Mouse (Mus musculus) hindbrain, embryonic 13.5 days (tissue): ENCODE results near the gene Phf23. TPM values are rescaled to one million over a fixed set of nuclear protein-coding genes. Genes with fewer than 3 reads are reported as not detected.
A peak's percentile ranks its signal among the peaks of the same experiment; 100 is the strongest.

Experiments
- ATAC-seq: fragments of 200-750 bp; cut with Nextera tagmentation; 2 replicates; pipeline ENCODE4 v1.8.0; 2017; ENCODE audit warnings: moderate TSS enrichment; ENCODE audit not compliant: low FRiP score
- H3K27ac ChIP-seq: fragments of 300-500 bp; sonication (generic); 2 replicates; pipeline ENCODE4 v1.5.1; 2015; ENCODE audit warnings: inconsistent platforms, mild to moderate bottlenecking, moderate library complexity
- H3K27me3 ChIP-seq: fragments of 300-500 bp; sonication (generic); 2 replicates; pipeline ENCODE4 v1.6.1; 2015; ENCODE audit warnings: mild to moderate bottlenecking, inconsistent platforms
- H3K36me3 ChIP-seq: fragments of 300-500 bp; sonication (generic); 2 replicates; pipeline ENCODE4 v1.6.1; 2015; ENCODE audit warnings: mild to moderate bottlenecking, inconsistent platforms
- H3K4me1 ChIP-seq: fragments of 300-500 bp; sonication (generic); replicated peaks from 2 replicates; pipeline ENCODE4 v1.6.1; 2015; ENCODE audit warnings: inconsistent platforms
- H3K4me2 ChIP-seq: fragments of 300-500 bp; sonication (generic); 2 replicates; pipeline ENCODE4 v1.6.1; 2015; ENCODE audit warnings: inconsistent platforms, mild to moderate bottlenecking, moderate library complexity
- H3K4me3 ChIP-seq: fragments of 300-500 bp; sonication (generic); 2 replicates; pipeline ENCODE4 v1.5.1; 2015; ENCODE audit warnings: mild to moderate bottlenecking, inconsistent platforms
- H3K9ac ChIP-seq: fragments of 300-500 bp; sonication (generic); 2 replicates; pipeline ENCODE4 v1.6.1; 2015; ENCODE audit warnings: mild to moderate bottlenecking, inconsistent platforms
- H3K9me3 ChIP-seq: fragments of 300-500 bp; sonication (generic); 2 replicates; pipeline ENCODE4 v1.6.1; 2016; ENCODE audit warnings: inconsistent platforms
- WGBS: fragments of 180-500 bp; shearing (Covaris S2); methylation state at CpG from one replicate; pipeline ENCODE4 v1.1.7; 2015; 5-methylcytosine and 5-hydroxymethylcytosine counted together
- polyA plus RNA-seq: library from polyadenylated mRNA; unstranded; fragments of >200 nt; fragmentation: Nextera tagmentation; extraction: Ambion mirVana; gene quantifications from 2 replicates; pipeline ENCODE4 v1.2.1, GENCODE M21; 2015

Gene Phf23
- polyA plus RNA-seq, 1 experiment from 2014 or later = 74.8 TPM

DNA sequence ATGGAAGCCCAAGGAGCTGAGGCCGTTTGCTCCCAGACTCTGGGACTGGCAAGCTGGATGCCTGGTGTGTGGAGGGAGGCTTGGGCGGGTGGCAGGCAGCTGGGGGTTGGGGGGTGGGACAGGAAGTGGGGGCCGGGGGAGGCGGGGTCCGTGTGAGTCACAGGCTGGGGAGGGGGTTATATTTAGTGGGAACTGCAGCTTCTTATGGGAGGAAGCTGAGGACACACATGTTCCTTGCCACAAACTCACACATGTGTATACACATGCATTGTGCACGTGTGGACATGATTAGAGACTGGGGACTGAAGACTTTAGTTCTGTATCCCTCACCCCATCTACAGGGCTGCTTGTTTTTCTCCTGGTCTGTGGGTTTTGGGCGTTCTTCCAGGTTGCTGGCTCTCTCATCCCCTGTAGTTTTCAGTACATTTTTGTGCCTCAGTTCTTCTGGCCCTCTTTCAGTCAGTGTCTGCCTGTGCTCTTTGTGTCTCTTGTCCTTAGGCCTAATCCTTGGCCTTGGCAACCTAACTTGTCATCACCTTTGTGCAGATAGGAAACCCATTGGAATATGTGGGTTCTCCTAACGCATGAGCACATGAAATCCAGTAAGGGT lies 24.6 kb downstream of the Phf23 start:
- Histone ChIP-seq H3K9ac (peak overlapping the region; percentile 97), H3K4me2 (peak overlapping the region; percentile 90), H3K4me1 (peaks cover 72% of the 10 kb centered on the region), H3K9me3 (no peaks in the 10 kb centered on the region), H3K27ac (peak overlapping the region; percentile 96), H3K36me3 (no peaks in the 10 kb centered on the region), H3K4me3 (peak overlapping the region; percentile 77), H3K27me3 (no peaks in the 10 kb centered on the region)
- no peak for ATAC-seq
- WGBS = 12% methylated on average over 8 of the region's 8 CpGs

GRCm38 (mm10) chr11:70020731-70021263 lies 25.2 kb downstream of the Phf23 start:
- H3K27ac ChIP-seq = peak overlapping the region; percentile 96
- H3K4me2 ChIP-seq = peak overlapping the region; percentile 90
- H3K27me3 ChIP-seq = no peaks in the 10 kb centered on the region
- no peaks in the 10 kb centered on the region for H3K9me3 ChIP-seq
- no peaks in the 10 kb centered on the region for H3K36me3 ChIP-seq
- WGBS = 0% methylated on average over 8 of the region's 8 CpGs
- H3K4me1 ChIP-seq = peaks cover 78% of the 10 kb centered on the region
- peak; percentile 80 for ATAC-seq
- peak overlapping the region; percentile 77 for H3K4me3 ChIP-seq
- H3K9ac ChIP-seq = peak overlapping the region; percentile 97

DNA sequence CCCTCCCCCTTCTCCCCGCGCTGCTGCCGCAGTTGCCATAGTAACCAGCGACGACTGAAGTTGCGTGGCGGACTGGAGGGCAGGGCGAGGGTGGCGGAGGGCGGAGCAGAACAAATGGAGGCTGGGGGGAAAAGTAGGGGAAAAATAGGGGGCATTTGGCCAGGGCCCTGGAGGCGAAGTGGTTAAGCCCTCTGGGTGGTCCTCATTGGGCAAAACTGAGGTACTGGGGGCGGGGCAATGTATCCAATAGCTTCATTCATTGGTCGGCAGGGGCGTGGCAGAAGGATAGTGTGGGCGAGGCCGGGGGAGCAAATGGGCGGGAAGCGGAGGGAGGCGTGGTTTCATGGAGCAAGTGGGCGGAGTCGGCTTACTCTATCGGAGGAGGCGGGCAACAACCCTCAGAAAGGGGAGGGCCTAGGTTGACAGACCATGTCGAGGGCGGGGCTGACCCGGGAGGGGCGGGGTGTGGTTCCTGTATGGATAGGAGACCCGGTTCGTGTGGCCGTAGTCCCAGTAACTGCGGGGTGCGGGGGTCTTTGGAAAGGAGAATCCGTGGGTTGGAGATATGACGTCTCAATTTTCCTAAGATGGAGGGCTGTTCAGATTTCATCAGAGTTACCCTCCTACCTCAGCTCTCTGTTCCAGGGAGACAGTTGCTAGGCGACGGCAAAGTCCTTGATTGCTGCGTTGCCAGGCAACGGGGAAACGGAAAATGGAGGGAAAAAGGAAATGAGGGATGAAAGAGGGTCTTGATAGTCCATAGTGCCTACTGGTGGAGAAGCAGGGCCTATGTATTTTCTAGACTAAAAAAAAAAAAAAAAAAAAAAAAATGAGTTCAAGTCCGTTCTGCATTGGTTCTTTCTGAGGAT lies 25.9 kb downstream of the Phf23 start:
- no peaks in the 10 kb centered on the region for H3K9me3 ChIP-seq
- H3K9ac ChIP-seq = peak overlapping the region; percentile 97
- WGBS = 1% methylated on average over 39 of the region's 40 CpGs
- peak overlapping the region; percentile 90 for H3K4me2 ChIP-seq
- H3K27ac ChIP-seq = peak overlapping the region; percentile 96
- H3K4me1 ChIP-seq = peaks cover 85% of the 10 kb centered on the region
- ATAC-seq = peak; percentile 77
- H3K27me3 ChIP-seq = no peaks in the 10 kb centered on the region
- H3K36me3 ChIP-seq = no peaks in the 10 kb centered on the region
- H3K4me3 ChIP-seq = peak overlapping the region; percentile 77

DNA sequence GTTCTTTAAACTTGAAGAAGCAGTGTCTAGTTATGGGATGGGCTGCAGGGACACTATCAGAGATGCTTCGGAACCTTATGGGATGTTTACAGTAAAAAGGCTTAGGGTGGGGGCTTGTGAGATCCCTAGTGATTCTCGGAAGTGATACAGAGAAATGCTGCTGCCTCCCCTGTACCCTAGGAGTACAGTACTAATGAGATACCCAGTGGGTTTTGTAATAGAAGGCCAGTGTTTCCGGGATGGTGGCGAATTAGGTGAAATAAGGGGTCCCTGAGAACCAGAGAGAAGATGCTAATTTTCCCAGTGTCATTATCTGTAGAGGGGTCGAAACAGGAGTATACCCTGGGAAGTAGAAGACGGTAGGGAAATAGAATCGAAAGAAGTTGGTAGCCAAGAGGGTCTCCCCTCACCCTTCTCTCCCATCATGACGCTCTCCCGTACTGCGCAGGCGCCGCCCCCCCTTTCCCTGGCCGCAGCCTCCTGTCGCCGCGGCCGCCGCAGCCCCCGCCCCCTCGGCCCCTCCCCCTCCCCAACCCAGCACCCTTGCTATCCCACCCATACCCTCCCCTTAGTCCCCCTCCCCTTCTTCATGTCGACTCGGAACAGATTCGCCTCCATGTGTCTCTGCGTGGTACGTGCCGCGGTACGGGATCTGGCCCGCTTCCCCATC lies 28.0 kb downstream of the Phf23 start:
- peak overlapping the region; percentile 71 for H3K9ac ChIP-seq
- no peaks in the 10 kb centered on the region for H3K36me3 ChIP-seq
- H3K27me3 ChIP-seq = no peaks in the 10 kb centered on the region
- peak overlapping the region; percentile 41 for H3K4me3 ChIP-seq
- H3K9me3 ChIP-seq = no peaks in the 10 kb centered on the region
- ATAC-seq = no peak
- WGBS = 4% methylated on average over 20 of the region's 29 CpGs
- H3K27ac ChIP-seq = peak overlapping the region; percentile 61
- H3K4me2 ChIP-seq = peak overlapping the region; percentile 52
- H3K4me1 ChIP-seq = peaks cover 91% of the 10 kb centered on the region

DNA sequence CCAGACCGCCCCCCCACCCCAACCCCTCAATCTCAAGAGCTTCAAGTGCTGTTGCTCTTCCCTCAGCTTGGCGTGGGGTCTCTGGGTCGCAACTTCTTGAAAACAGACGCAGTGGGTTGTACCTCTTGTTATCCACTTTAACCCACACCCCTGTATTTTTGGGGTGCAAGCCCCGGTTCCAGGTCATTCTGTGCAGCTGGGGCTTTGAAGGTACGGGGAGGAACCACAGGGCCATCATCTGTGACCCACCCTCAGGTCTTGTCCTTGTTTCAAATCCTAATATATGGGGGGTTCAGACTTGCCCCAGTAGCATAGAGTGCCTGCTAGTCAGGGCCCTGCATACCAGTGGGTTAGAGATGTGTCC lies 28.6 kb downstream of the Phf23 start:
- no peaks in the 10 kb centered on the region for H3K27me3 ChIP-seq
- peak overlapping the region; percentile 61 for H3K27ac ChIP-seq
- peak overlapping the region; percentile 41 for H3K4me3 ChIP-seq
- peak overlapping the region; percentile 71 for H3K9ac ChIP-seq
- no peak for ATAC-seq
- WGBS = 11% methylated on average over 6 of the region's 6 CpGs
- peak overlapping the region; percentile 52 for H3K4me2 ChIP-seq
- peaks cover 91% of the 10 kb centered on the region for H3K4me1 ChIP-seq
- no peaks in the 10 kb centered on the region for H3K36me3 ChIP-seq
- H3K9me3 ChIP-seq = no peaks in the 10 kb centered on the region

GRCm38 (mm10) chr11:70026689-70027088 lies 31.1 kb downstream of the Phf23 start:
- H3K4me1 ChIP-seq = peaks cover 94% of the 10 kb centered on the region
- WGBS = 2% methylated on average over 19 of the region's 19 CpGs
- peak overlapping the region; percentile 40 for H3K4me3 ChIP-seq
- H3K27me3 ChIP-seq = no peaks in the 10 kb centered on the region
- peaks cover 12% of the 10 kb centered on the region for H3K36me3 ChIP-seq
- no peak for ATAC-seq
- peak overlapping the region; percentile 98 for H3K27ac ChIP-seq
- H3K9ac ChIP-seq = peak overlapping the region; percentile 62
- peak overlapping the region; percentile 56 for H3K4me2 ChIP-seq
- no peaks in the 10 kb centered on the region for H3K9me3 ChIP-seq

DNA sequence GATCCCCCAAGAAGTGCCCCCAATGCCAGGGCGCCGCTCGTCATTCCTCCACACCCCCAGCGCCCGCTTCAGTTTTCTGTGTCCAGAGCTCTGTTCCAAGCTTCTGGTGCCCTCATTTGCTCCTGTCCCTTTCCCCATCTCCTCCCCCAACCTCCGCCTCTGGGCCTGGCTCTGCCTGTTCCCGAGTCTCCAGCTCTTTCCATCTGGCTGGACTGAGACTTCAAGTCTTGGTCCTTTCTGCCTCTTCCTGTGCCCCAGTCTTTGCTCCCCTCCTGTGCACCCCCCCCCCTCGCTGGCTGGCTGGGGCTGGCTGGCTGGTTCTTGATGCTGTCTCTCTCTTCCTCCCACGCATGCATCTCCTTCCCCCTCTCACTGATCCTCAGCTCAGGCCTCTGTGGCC lies 31.8 kb downstream of the Phf23 start:
- peak overlapping the region; percentile 98 for H3K27ac ChIP-seq
- no peaks in the 10 kb centered on the region for H3K27me3 ChIP-seq
- ATAC-seq = no peak
- peak overlapping the region; percentile 56 for H3K4me2 ChIP-seq
- peaks cover 19% of the 10 kb centered on the region for H3K36me3 ChIP-seq
- H3K4me1 ChIP-seq = peaks cover 86% of the 10 kb centered on the region
- H3K9ac ChIP-seq = peak overlapping the region; percentile 62
- 42% methylated on average over 9 of the region's 9 CpGs for WGBS
- no peaks in the 10 kb centered on the region for H3K9me3 ChIP-seq
- H3K4me3 ChIP-seq = peak overlapping the region; percentile 40; the same call in 1 of the 2 replicates

DNA sequence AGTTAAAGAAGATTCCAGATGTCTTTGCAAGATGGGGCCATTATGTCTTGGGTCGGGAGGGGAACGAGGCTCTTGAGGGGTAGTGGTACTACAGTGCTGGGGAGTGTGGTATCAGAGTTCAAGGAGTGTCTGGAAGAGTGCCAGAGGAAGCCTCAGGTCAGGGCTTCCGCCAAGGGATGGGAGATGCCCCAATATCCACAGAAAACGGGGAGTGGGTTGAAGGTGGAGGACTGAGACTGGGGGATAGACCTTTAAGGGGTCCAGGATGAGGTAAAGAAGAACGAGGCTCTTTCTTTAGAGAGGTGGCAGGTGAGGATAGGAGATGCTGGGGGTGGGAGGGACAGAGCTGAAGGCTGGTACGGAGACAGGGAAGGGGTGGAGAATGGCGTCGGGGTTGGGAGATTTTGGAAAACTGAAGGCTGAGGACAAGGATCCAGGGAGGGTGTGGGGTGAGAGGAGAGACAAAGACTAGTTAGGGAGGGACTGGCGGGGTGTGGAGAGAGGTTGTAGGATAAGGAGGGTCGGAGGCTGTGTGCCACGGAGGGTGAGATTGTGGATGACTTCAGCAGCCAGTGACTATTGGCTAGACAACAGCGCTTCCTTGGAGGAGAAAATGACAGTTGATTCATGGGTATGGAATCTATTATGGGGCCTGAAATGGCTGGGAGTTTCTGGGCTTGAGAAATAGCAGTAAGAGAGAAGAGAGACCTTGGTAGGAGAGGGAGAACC lies 33.0 kb downstream of the Phf23 start:
- Histone ChIP-seq H3K36me3 (peaks cover 31% of the 10 kb centered on the region), H3K4me2 (peak overlapping the region; percentile 56), H3K9me3 (no peaks in the 10 kb centered on the region), H3K4me1 (peaks cover 75% of the 10 kb centered on the region), H3K4me3 (peak overlapping the region; percentile 40), H3K9ac (peak overlapping the region; percentile 62), H3K27me3 (no peaks in the 10 kb centered on the region), H3K27ac (peak overlapping the region; percentile 98)
- 22% methylated on average over 12 of the region's 12 CpGs for WGBS
- ATAC-seq = peak; percentile 8

- Histone ChIP-seq H3K4me1 (peaks cover 70% of the 10 kb centered on the region), H3K9me3 (no peaks in the 10 kb centered on the region), H3K4me3 (peak overlapping the region; percentile 40), H3K9ac (peak overlapping the region; percentile 68), H3K36me3 (peaks cover 36% of the 10 kb centered on the region), H3K27me3 (no peaks in the 10 kb centered on the region), H3K27ac (peak overlapping the region; percentile 98), H3K4me2 (peak overlapping the region; percentile 56)
- WGBS = 0% methylated on average over 20 of the region's 20 CpGs
- peak; percentile 92 for ATAC-seq
Observed at GRCm38 (mm10) chr11:70029130-70029801, 33.7 kb downstream of the Phf23 start.

GRCm38 (mm10) chr11:70029829-70030550 lies 34.4 kb downstream of the Phf23 start:
- Histone ChIP-seq H3K9me3 (no peaks in the 10 kb centered on the region), H3K4me2 (peak overlapping the region; percentile 56), H3K27me3 (no peaks in the 10 kb centered on the region), H3K36me3 (peaks cover 41% of the 10 kb centered on the region), H3K9ac (peak overlapping the region; percentile 68), H3K4me3 (peak overlapping the region; percentile 40), H3K4me1 (peaks cover 62% of the 10 kb centered on the region), H3K27ac (peak overlapping the region; percentile 98)
- ATAC-seq = peak; percentile 52
- 17% methylated on average over 11 of the region's 11 CpGs for WGBS
